Mouse (Mus musculus) cerebellum, postnatal 36 days (tissue): ENCODE measurements at regions not wholly inside any gene's neighbourhood (a gene's known extent, or its start where the extent isn't known, plus 50 kb on each side); places are given as distances from the start of the nearest gene placed in this dataset.

Source experiments
- DNase-seq, 2 experiments: peaks; one replicate each; pipeline ENCODE4 v3.0.0; 2021 to 2022; ENCODE audit warnings: mixed read lengths in 2 of 2

- DNase-seq: no peak
Measured at GRCm38 (mm10) chr1:35429471-35429870, 579.7 kb downstream of the Plekhb2 start.

GRCm38 (mm10) chr1:35435721-35436120 lies 585.9 kb downstream of the Plekhb2 start:
- DNase-seq: no peak

- no peak for DNase-seq
Measured at GRCm38 (mm10) chr1:35447345-35447744, 597.6 kb downstream of the Plekhb2 start.

GRCm38 (mm10) chr1:35452441-35453107 lies 602.8 kb downstream of the Plekhb2 start:
- no peak for DNase-seq

- DNase-seq: no peak
Measured at GRCm38 (mm10) chr1:35457591-35457990, 607.8 kb downstream of the Plekhb2 start.

GRCm38 (mm10) chr1:35465081-35465480 lies 603.1 kb upstream of the Hs6st1 start:
- no peak for DNase-seq

- no peak for DNase-seq
Measured at GRCm38 (mm10) chr1:35469185-35469753, 598.9 kb upstream of the Hs6st1 start.

GRCm38 (mm10) chr1:35478262-35478661 lies 589.9 kb upstream of the Hs6st1 start:
- DNase-seq: no peak

GRCm38 (mm10) chr1:35495963-35496362 lies 572.2 kb upstream of the Hs6st1 start:
- no peak for DNase-seq

GRCm38 (mm10) chr1:35522951-35523350 lies 545.2 kb upstream of the Hs6st1 start:
- no peak for DNase-seq

- DNase-seq: no peak
Measured at GRCm38 (mm10) chr1:35523790-35524362, 544.3 kb upstream of the Hs6st1 start.

- DNase-seq: peak; percentile 7 to 13
Measured at GRCm38 (mm10) chr1:35524788-35525187, 543.4 kb upstream of the Hs6st1 start.

- DNase-seq: no peak
Measured at GRCm38 (mm10) chr1:35527750-35528476, 540.3 kb upstream of the Hs6st1 start.

- DNase-seq: no peak
Measured at GRCm38 (mm10) chr1:35535470-35535869, 532.7 kb upstream of the Hs6st1 start.

- no peak for DNase-seq
Measured at GRCm38 (mm10) chr1:35536276-35536675, 531.9 kb upstream of the Hs6st1 start.

GRCm38 (mm10) chr1:35548845-35549244 lies 519.4 kb upstream of the Hs6st1 start:
- DNase-seq: no peak

GRCm38 (mm10) chr1:35551503-35551902 lies 516.7 kb upstream of the Hs6st1 start:
- no peak for DNase-seq

- DNase-seq: peak in 1 of 2 experiments; percentile 5
Measured at GRCm38 (mm10) chr1:35562786-35563185, 505.4 kb upstream of the Hs6st1 start.

GRCm38 (mm10) chr1:35575203-35575602 lies 493.0 kb upstream of the Hs6st1 start:
- no peak for DNase-seq

- DNase-seq: no peak
Measured at GRCm38 (mm10) chr1:35579392-35579791, 488.8 kb upstream of the Hs6st1 start.

- DNase-seq: no peak
Measured at GRCm38 (mm10) chr1:35579992-35580391, 488.2 kb upstream of the Hs6st1 start.

- no peak for DNase-seq
Measured at GRCm38 (mm10) chr1:35580474-35580873, 487.7 kb upstream of the Hs6st1 start.

- DNase-seq: peak; percentile 27 to 39
Measured at GRCm38 (mm10) chr1:35587900-35588299, 480.3 kb upstream of the Hs6st1 start.

- DNase-seq: no peak
Measured at GRCm38 (mm10) chr1:35588939-35589338, 479.3 kb upstream of the Hs6st1 start.
